Mouse (Mus musculus) kidney, adult 11 months (tissue): ENCODE data around the gene Wdr59.

Experiments
- DNase-seq: peaks from one replicate; pipeline ENCODE4 v3.0.0; 2022

Wdr59 gene

GRCm38 (mm10) chr8:111490034-111490591, 31.8 kb downstream of the Wdr59 start:
- DNase-seq: peak; percentile 23

GRCm38 (mm10) chr8:111480691-111481090, 41.2 kb downstream of the Wdr59 start:
- no peak for DNase-seq

GRCm38 (mm10) chr8:111477761-111478465, 44.0 kb downstream of the Wdr59 start:
- no peak for DNase-seq

- peak; percentile 37 for DNase-seq
Measured at GRCm38 (mm10) chr8:111471526-111472081, 50.3 kb downstream of the Wdr59 start.

GRCm38 (mm10) chr8:111469013-111469412, 52.9 kb downstream of the Wdr59 start:
- peak; percentile 64 for DNase-seq

GRCm38 (mm10) chr8:111465341-111465740, 56.6 kb downstream of the Wdr59 start:
- DNase-seq: no peak

GRCm38 (mm10) chr8:111464526-111464925, 57.4 kb downstream of the Wdr59 start:
- no peak for DNase-seq

- no peak for DNase-seq
Measured at GRCm38 (mm10) chr8:111449671-111450070, 72.2 kb downstream of the Wdr59 start.

GRCm38 (mm10) chr8:111445960-111446660, 75.8 kb downstream of the Wdr59 start:
- no peak for DNase-seq

GRCm38 (mm10) chr8:111445558-111445957, 76.3 kb downstream of the Wdr59 start:
- no peak for DNase-seq

GRCm38 (mm10) chr8:111444245-111444644, 77.6 kb downstream of the Wdr59 start:
- DNase-seq: peak; percentile 76

- DNase-seq: peak; percentile 71
Measured at GRCm38 (mm10) chr8:111439189-111439588, 82.7 kb downstream of the Wdr59 start.

- peak; percentile 41 for DNase-seq
Measured at GRCm38 (mm10) chr8:111435071-111435828, 86.6 kb downstream of the Wdr59 start.

- DNase-seq: no peak
Measured at GRCm38 (mm10) chr8:111424646-111425045, 97.2 kb downstream of the Wdr59 start.

GRCm38 (mm10) chr8:111424181-111424580, 97.7 kb downstream of the Wdr59 start:
- DNase-seq: no peak

GRCm38 (mm10) chr8:111422614-111423013, 99.3 kb downstream of the Wdr59 start:
- DNase-seq: no peak

- DNase-seq: no peak
Measured at GRCm38 (mm10) chr8:111419171-111419570, 102.7 kb downstream of the Wdr59 start.

GRCm38 (mm10) chr8:111418601-111419000, 103.3 kb downstream of the Wdr59 start:
- DNase-seq: peak; percentile 16

GRCm38 (mm10) chr8:111417222-111417621, 104.7 kb downstream of the Wdr59 start:
- DNase-seq: no peak

- DNase-seq: no peak
Measured at GRCm38 (mm10) chr8:111403391-111403790, 118.5 kb downstream of the Wdr59 start.
